Mouse (Mus musculus) lung, postnatal 0 days (tissue): ENCODE data around the gene Tead1. TPM values are rescaled to one million over a fixed set of nuclear protein-coding genes. Genes with fewer than 3 reads are reported as not detected.

ENCODE experiments used
- ATAC-seq: fragments of 200-750 bp; cut with Nextera tagmentation; 2 replicates; pipeline ENCODE4 v1.8.0; 2017; ENCODE audit warnings: moderate library complexity
- DNase-seq: peaks from one replicate; pipeline ENCODE4 v3.0.0-alpha.2; 2016; ENCODE audit warnings: low spot score
- H3K27ac ChIP-seq: fragments of 300-500 bp; sonication (generic); 2 replicates; pipeline ENCODE4 v1.5.1; 2014; ENCODE audit warnings: antibody characterized with exemption, mild to moderate bottlenecking, low read length, mixed read lengths
- H3K27me3 ChIP-seq: fragments of 300-500 bp; sonication (generic); replicated peaks from 2 replicates; pipeline ENCODE4 v1.6.1; 2014; ENCODE audit warnings: low read length, mixed read lengths; ENCODE audit not compliant: insufficient read depth
- H3K36me3 ChIP-seq: fragments of 300-500 bp; sonication (generic); 2 replicates; pipeline ENCODE4 v1.6.1; 2014; ENCODE audit warnings: low read length, mixed read lengths; ENCODE audit not compliant: insufficient read depth
- H3K4me1 ChIP-seq: fragments of 300-500 bp; sonication (generic); 2 replicates; pipeline ENCODE4 v1.6.1; 2014; ENCODE audit warnings: antibody characterized with exemption, low read depth, low read length, mixed read lengths; ENCODE audit not compliant: insufficient read depth
- H3K4me2 ChIP-seq: fragments of 300-500 bp; sonication (generic); replicated peaks from 2 replicates; pipeline ENCODE4 v1.6.1; 2014; ENCODE audit warnings: low read depth, mild to moderate bottlenecking, low read length, moderate library complexity, mixed read lengths
- H3K4me3 ChIP-seq: fragments of 300-500 bp; sonication (generic); 2 replicates; pipeline ENCODE4 v1.5.1; 2014; ENCODE audit warnings: low read depth, low read length
- H3K9ac ChIP-seq: fragments of 300-500 bp; sonication (generic); replicated peaks from 2 replicates; pipeline ENCODE4 v1.6.1; 2014; ENCODE audit warnings: low read depth, mild to moderate bottlenecking
- H3K9me3 ChIP-seq: fragments of 300-500 bp; sonication (generic); 2 replicates; pipeline ENCODE4 v1.6.1; 2016; ENCODE audit warnings: low read length, mixed read lengths
- CTCF ChIP-seq: IDR thresholded peaks from 2 replicates; pipeline ENCODE4 v1.5.1; 2016; ENCODE audit warnings: antibody characterized with exemption, mild to moderate bottlenecking
- EP300 ChIP-seq: IDR thresholded peaks from 2 replicates; pipeline ENCODE4 v1.6.1; 2016; ENCODE audit warnings: antibody characterized with exemption, mild to moderate bottlenecking, control low read depth
- WGBS: fragments of 180-500 bp; shearing (Covaris S2); extraction: QIAGEN DNeasy Blood & Tissue Kit; methylation state at CpG from one replicate; pipeline ENCODE4 v1.1.7; 2014; 5-methylcytosine and 5-hydroxymethylcytosine counted together
- polyA plus RNA-seq: library from polyadenylated mRNA; unstranded; fragments of >200 nt; fragmentation: Nextera tagmentation; extraction: Ambion mirVana; gene quantifications from 2 replicates; pipeline ENCODE4 v1.2.1, GENCODE M21; 2015

The Tead1 gene
- 23.0 and 28.8 TPM in 2 replicates for polyA plus RNA-seq

- DNase-seq (peak; percentile 95), ATAC-seq (peak; percentile 87)
- no peaks in the 10 kb centered on the region for H3K9me3 ChIP-seq
- WGBS = 0% methylated on average over 18 of the region's 57 CpGs
- peak within 1 kb of the TSS; percentile 89 for H3K4me3 ChIP-seq
- H3K4me2 ChIP-seq = peak within 1 kb of the TSS; percentile 66
- peak within 1 kb of the TSS; percentile 93 for H3K9ac ChIP-seq
- H3K4me1 ChIP-seq = peaks cover 11% of the 10 kb centered on the region
- no peaks in the 10 kb centered on the region for H3K36me3 ChIP-seq
- no peaks in the 10 kb centered on the region for H3K27me3 ChIP-seq
- TF ChIP-seq CTCF (no peak), EP300 (0 out of 2 replicates have a peak, but pooled peaks have one; percentile 37)
- H3K27ac ChIP-seq = peak within 1 kb of the TSS; percentile 99
These were observed at the start of gene Tead1 for GRCm38 (mm10) chr7:112679171-112679512. Tead1 (plus strand) TSS chr7:112679318.

GRCm38 (mm10) chr7:112634505-112635213 lies 44.5 kb upstream of the Tead1 start:
- H3K27ac ChIP-seq = peak overlapping the region; percentile 74
- DNase-seq (peak; percentile 91), ATAC-seq (peak; percentile 98)
- TF ChIP-seq CTCF (no peak), EP300 (peak; percentile 100)
- H3K27me3 ChIP-seq = no peaks in the 10 kb centered on the region
- H3K9ac ChIP-seq = no peak overlapping the region
- 57% methylated on average over 10 of the region's 10 CpGs for WGBS
- no peaks in the 10 kb centered on the region for H3K9me3 ChIP-seq
- H3K4me1 ChIP-seq = no peaks in the 10 kb centered on the region
- no peaks in the 10 kb centered on the region for H3K36me3 ChIP-seq
- H3K4me2 ChIP-seq = no peak overlapping the region
- no peak overlapping the region for H3K4me3 ChIP-seq

- TF ChIP-seq EP300 (no peak), CTCF (0 out of 2 replicates have a peak, but pooled peaks have one; percentile 16)
- no peak for ATAC-seq
- no peak overlapping the region for H3K9ac ChIP-seq
- no peak overlapping the region for H3K4me2 ChIP-seq
- H3K36me3 ChIP-seq = no peaks in the 10 kb centered on the region
- H3K9me3 ChIP-seq = no peaks in the 10 kb centered on the region
- no peaks in the 10 kb centered on the region for H3K27me3 ChIP-seq
- no peaks in the 10 kb centered on the region for H3K4me1 ChIP-seq
- H3K27ac ChIP-seq = no peak overlapping the region
- no peak for DNase-seq
- H3K4me3 ChIP-seq = no peak overlapping the region
- 92% methylated on average over 2 of the region's 2 CpGs for WGBS
These were observed 43.2 kb upstream of the Tead1 start for GRCm38 (mm10) chr7:112635936-112636335.

DNA sequence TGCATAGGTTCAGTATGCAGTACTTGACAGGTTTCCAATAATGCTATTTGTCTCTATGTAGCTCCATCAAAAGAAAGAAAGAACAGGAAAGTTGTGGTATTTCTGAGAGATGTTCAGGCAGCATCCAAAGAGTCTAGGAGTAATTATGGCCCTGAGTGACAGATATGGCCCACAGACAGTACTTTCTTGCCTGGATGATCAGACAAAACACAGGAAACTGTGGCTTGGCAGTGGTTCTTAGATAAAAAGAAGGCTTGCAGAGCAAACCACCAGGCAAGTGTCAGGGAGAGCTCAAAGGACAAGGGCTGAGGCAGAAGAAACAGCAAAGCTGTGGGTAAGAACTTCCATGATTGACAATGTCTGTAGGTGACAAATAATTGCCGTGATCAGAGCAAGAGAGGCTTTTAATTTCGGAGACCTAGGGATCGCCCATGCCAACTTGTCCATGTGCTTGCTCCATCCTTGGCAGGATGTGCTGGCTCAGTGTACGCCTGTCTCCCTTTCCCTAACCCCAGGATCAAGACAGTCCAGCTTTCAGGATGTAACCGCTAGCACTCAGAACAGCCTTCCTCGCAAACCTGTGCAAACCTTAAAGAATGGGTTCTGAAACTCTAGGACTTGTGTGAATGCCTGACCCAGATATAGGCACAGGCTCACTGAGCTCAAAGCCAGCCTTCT lies 35.1 kb upstream of the Tead1 start:
- Histone ChIP-seq H3K4me1 (no peaks in the 10 kb centered on the region; the same call in 1 of the 2 replicates), H3K27me3 (no peaks in the 10 kb centered on the region), H3K9me3 (no peaks in the 10 kb centered on the region), H3K36me3 (no peaks in the 10 kb centered on the region), H3K27ac (peak overlapping the region; percentile 62; the same call in 1 of the 2 replicates), H3K4me3 (no peak overlapping the region), H3K9ac (no peak overlapping the region), H3K4me2 (no peak overlapping the region)
- TF ChIP-seq EP300 (no peak), CTCF (no peak)
- no peak; the same call in 1 of the 2 replicates for ATAC-seq
- WGBS = 81% methylated on average over 6 of the region's 6 CpGs
- DNase-seq = no peak

- ATAC-seq (peak; percentile 83), DNase-seq (peak; percentile 83)
- H3K4me3 ChIP-seq = no peak overlapping the region
- no peaks in the 10 kb centered on the region for H3K36me3 ChIP-seq
- no peaks in the 10 kb centered on the region for H3K9me3 ChIP-seq
- no peak overlapping the region; the same call in 1 of the 2 replicates for H3K27ac ChIP-seq
- H3K4me2 ChIP-seq = no peak overlapping the region
- no peak overlapping the region for H3K9ac ChIP-seq
- H3K27me3 ChIP-seq = no peaks in the 10 kb centered on the region
- no peaks in the 10 kb centered on the region; the same call in 1 of the 2 replicates for H3K4me1 ChIP-seq
- WGBS = 64% methylated on average over 6 of the region's 6 CpGs
- peak; percentile 65 for TF ChIP-seq CTCF
- peak; percentile 97 for TF ChIP-seq EP300
These were observed 34.4 kb upstream of the Tead1 start for GRCm38 (mm10) chr7:112644701-112645100.

DNA sequence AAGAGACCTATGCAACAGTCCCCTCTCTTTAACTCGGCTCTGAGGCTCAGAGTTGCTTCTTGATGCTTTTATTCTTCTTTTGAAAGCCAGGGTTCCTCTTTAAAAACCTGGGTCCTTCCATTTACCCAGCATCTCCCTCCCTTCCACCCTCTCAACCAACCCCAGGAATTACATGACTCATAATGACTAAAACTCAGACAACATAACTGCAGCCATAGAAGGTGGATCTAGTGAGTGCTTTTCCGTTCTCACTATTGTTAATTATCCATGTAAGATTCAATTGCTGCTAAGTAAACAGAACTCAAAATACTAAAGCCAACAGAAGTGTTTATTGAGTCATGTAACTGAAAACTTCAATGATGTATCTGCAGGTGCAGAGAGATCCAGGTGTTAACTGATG lies 33.4 kb upstream of the Tead1 start:
- DNase-seq (peak; percentile 81), ATAC-seq (peak; percentile 52)
- Histone ChIP-seq H3K36me3 (no peaks in the 10 kb centered on the region), H3K4me2 (no peak overlapping the region), H3K27ac (peak overlapping the region; percentile 38; the same call in 1 of the 2 replicates), H3K9ac (no peak overlapping the region), H3K9me3 (no peaks in the 10 kb centered on the region), H3K27me3 (no peaks in the 10 kb centered on the region), H3K4me3 (no peak overlapping the region), H3K4me1 (no peaks in the 10 kb centered on the region; the same call in 1 of the 2 replicates)
- 63% methylated on average over 2 of the region's 2 CpGs for WGBS
- TF ChIP-seq CTCF (no peak), EP300 (peak; percentile 90)
